Mouse (Mus musculus) lung, postnatal 0 days (tissue): ENCODE measurements at regions not wholly inside any gene's neighbourhood (a gene's known extent, or its start where the extent isn't known, plus 50 kb on each side); places are given as distances from the start of the nearest gene placed in this dataset.

ENCODE experiments used
- CTCF ChIP-seq: IDR thresholded peaks from 2 replicates; pipeline ENCODE4 v1.5.1; 2016; ENCODE audit warnings: antibody characterized with exemption, mild to moderate bottlenecking
- EP300 ChIP-seq: IDR thresholded peaks from 2 replicates; pipeline ENCODE4 v1.6.1; 2016; ENCODE audit warnings: antibody characterized with exemption, mild to moderate bottlenecking, control low read depth

- TF ChIP-seq CTCF (no peak), EP300 (no peak)
These were observed 472.2 kb downstream of the AI429214 start for GRCm38 (mm10) chr8:37465651-37466050.
